Mouse (Mus musculus): ENCODE results near the gene Zfp62.

DNA sequence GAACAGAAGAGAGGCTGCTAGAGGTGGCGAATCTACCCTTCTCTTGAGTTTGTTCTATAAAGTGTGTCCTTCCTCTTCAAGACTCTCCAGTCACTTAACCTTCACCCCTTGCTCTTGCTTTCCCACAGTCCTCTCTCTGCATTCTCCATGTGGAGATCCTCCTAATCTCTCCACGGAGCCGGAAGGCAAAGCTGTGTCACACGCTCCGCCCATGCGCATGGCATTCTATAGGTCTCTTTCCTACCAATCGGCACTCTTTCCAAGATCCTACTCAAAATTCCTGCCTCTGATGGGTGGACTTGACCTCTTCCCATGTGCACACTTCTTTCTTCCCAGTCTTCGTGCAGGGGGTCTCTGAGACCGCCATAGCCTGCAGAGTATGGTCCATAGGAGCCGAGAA is 15.4 kb upstream of the Zfp62 start:
- no peak for TF ChIP-seq CTCF (IDR thresholded peaks at IDR 0.05; ENCODE audit: low read depth)
- TF ChIP-seq EP300 (IDR thresholded peaks at IDR 0.05; ENCODE audit: low read depth), result no peak

All from heart, postnatal 0 days (tissue).